Mouse (Mus musculus) kidney, embryonic 15.5 days (tissue): ENCODE measurements at regions not wholly inside any gene's neighbourhood (a gene's known extent, or its start where the extent isn't known, plus 50 kb on each side); places are given as distances from the start of the nearest gene placed in this dataset.

Experiments
- ATAC-seq: fragments of 200-750 bp; cut with Nextera tagmentation; replicated peaks from 2 replicates; pipeline ENCODE4 v1.8.0; 2017; ENCODE audit warnings: moderate TSS enrichment; ENCODE audit not compliant: low FRiP score
- H3K27ac ChIP-seq: fragments of 300-500 bp; sonication (generic); 2 replicates; pipeline ENCODE4 v1.5.1; 2015; ENCODE audit warnings: mild to moderate bottlenecking, inconsistent platforms
- H3K27me3 ChIP-seq: fragments of 300-500 bp; sonication (generic); 2 replicates; pipeline ENCODE4 v1.6.1; 2015; ENCODE audit warnings: inconsistent platforms
- H3K36me3 ChIP-seq: fragments of 300-500 bp; sonication (generic); 2 replicates; pipeline ENCODE4 v1.6.1; 2015; ENCODE audit warnings: inconsistent platforms
- H3K4me1 ChIP-seq: fragments of 300-500 bp; sonication (generic); 2 replicates; pipeline ENCODE4 v1.6.1; 2015; ENCODE audit warnings: inconsistent platforms
- H3K4me2 ChIP-seq: fragments of 300-500 bp; sonication (generic); 2 replicates; pipeline ENCODE4 v1.6.1; 2015; ENCODE audit warnings: moderate library complexity, mild to moderate bottlenecking, inconsistent platforms
- H3K4me3 ChIP-seq: fragments of 300-500 bp; sonication (generic); replicated peaks from 2 replicates; pipeline ENCODE4 v1.5.1; 2015; ENCODE audit warnings: mild to moderate bottlenecking, inconsistent platforms
- H3K9ac ChIP-seq: fragments of 300-500 bp; sonication (generic); 2 replicates; pipeline ENCODE4 v1.6.1; 2015; ENCODE audit warnings: mild to moderate bottlenecking, inconsistent platforms
- H3K9me3 ChIP-seq: fragments of 300-500 bp; sonication (generic); replicated peaks from 2 replicates; pipeline ENCODE4 v1.6.1; 2016; ENCODE audit warnings: inconsistent platforms
- WGBS: fragments of 180-500 bp; shearing (Covaris S2); methylation state at CpG from one replicate; pipeline ENCODE4 v1.1.7; 2015; ENCODE audit warnings: mixed read lengths; 5-methylcytosine and 5-hydroxymethylcytosine counted together

DNA sequence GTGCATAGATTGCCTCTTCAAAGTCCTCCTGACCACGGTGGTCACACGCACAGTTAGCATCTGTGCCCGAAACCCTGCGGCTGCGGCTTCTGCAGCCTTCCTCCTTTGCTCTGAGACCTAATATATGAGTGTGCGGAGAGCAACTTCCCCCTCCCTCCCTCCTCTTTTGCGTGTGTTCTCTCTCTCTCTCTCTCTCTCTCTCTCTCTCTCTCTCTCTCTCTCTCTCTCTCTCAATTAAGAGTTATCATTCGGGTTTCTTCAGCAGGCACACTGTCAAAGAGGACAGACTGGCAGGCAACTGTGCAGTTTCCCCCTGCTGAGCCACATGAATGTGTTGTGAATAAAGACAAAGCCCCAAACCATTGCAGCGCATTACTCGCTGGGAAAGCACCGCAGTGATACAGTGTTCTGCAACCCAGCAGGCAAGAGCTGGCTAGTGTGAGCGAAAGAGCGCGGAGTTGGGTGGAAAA is 900.8 kb downstream of the Mat2b start:
- 5% methylated on average over 14 of the region's 14 CpGs for WGBS
- ATAC-seq: peak; percentile 74
- H3K36me3 ChIP-seq: no peaks in the 10 kb centered on the region

GRCm38 (mm10) chr11:39792112-39792511 is 902.9 kb downstream of the Mat2b start:
- no peak overlapping the region for H3K9ac ChIP-seq
- no peaks in the 10 kb centered on the region for H3K36me3 ChIP-seq
- no peaks in the 10 kb centered on the region for H3K9me3 ChIP-seq
- H3K27ac ChIP-seq: no peak overlapping the region
- H3K4me3 ChIP-seq: no peak overlapping the region
- H3K27me3 ChIP-seq: no peaks in the 10 kb centered on the region; the same call in 1 of the 2 replicates
- H3K4me2 ChIP-seq: no peak overlapping the region
- ATAC-seq: no peak
- H3K4me1 ChIP-seq: no peaks in the 10 kb centered on the region
- 83% methylated on average over 2 of the region's 2 CpGs for WGBS

More for the DNA sequence above, 900.8 kb downstream of the Mat2b start:
- Histone ChIP-seq H3K27ac (no peak overlapping the region), H3K4me2 (peak overlapping the region; percentile 56), H3K4me3 (peak overlapping the region; percentile 28), H3K27me3 (no peaks in the 10 kb centered on the region; the same call in 1 of the 2 replicates), H3K4me1 (no peaks in the 10 kb centered on the region), H3K9me3 (no peaks in the 10 kb centered on the region), H3K9ac (no peak overlapping the region)
